Mouse (Mus musculus): ENCODE data around the gene Hmcn2. TPM values are rescaled to one million over a fixed set of nuclear protein-coding genes. Genes with fewer than 3 reads are reported as not detected.
A peak's percentile ranks its signal among the peaks of the same experiment; 100 is the strongest.

Gene Hmcn2
- polyA plus RNA-seq, 1 experiment from 2014 or later: 0.22 TPM

DNA sequence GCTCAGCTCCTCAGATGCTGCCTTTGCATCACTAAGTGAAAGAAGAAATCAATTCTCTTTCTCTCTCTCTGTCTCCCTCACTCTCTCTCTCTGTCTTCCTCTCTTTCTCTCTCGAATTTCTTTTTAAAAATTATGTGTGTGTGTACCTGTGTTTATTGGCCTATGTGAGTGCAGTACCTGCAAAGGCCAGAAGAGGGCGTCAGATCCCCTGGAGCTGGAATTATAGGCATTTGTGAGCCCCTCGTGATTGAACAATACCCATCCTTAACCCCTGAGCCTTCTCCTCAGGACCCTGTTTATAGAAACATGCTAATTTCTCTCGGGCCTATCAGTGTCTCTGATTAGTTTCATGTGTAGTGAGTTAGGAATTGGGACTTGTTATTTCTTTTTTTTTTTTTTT is 6.0 kb upstream of the Hmcn2 start:
- H3K27me3 ChIP-seq: peaks cover 33% of the 10 kb centered on the region
- no peak overlapping the region for H3K9ac ChIP-seq
- no peak overlapping the region for H3K4me2 ChIP-seq
- ATAC-seq (replicated peaks; ENCODE audit: low FRiP score): no peak
- no peaks in the 10 kb centered on the region for H3K9me3 ChIP-seq (replicated peaks)
- 0 out of 2 replicates have a peak, but pooled peaks cover 5% of the 10 kb centered on the region for H3K4me1 ChIP-seq
- no peak overlapping the region for H3K27ac ChIP-seq
- WGBS: 60% methylated on average over 4 of the region's 4 CpGs
- no peaks in the 10 kb centered on the region for H3K36me3 ChIP-seq
- H3K4me3 ChIP-seq (replicated peaks): no peak overlapping the region

DNA sequence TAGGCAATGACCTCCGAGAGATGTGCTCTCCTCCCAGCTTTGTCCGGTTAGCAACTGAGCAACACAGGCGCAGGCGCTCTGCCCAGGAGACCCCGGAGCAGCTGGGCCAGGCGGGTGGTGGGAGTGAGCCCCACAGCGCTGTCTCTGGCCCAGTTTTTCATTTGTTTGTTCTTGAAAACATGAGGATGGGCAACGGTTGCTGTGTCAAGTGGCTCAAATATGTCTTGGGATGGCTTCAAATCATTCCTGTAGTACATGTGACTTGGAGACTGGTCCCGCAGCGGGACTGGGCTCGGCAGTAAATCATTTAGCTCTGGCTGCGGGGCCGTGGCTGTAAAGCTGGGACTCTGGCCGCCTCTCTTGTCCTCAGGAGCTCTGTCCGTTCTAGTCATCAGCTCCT is 4.7 kb upstream of the Hmcn2 start:
- no peak for ATAC-seq (replicated peaks; ENCODE audit: low FRiP score)
- H3K27ac ChIP-seq: no peak overlapping the region
- no peak overlapping the region for H3K9ac ChIP-seq
- H3K4me3 ChIP-seq (replicated peaks): no peak overlapping the region
- peaks cover 46% of the 10 kb centered on the region for H3K27me3 ChIP-seq
- no peaks in the 10 kb centered on the region for H3K9me3 ChIP-seq (replicated peaks)
- 43% methylated on average over 15 of the region's 15 CpGs for WGBS
- no peak overlapping the region for H3K4me2 ChIP-seq
- no peaks in the 10 kb centered on the region for H3K36me3 ChIP-seq
- peaks cover 14% of the 10 kb centered on the region for H3K4me1 ChIP-seq

DNA sequence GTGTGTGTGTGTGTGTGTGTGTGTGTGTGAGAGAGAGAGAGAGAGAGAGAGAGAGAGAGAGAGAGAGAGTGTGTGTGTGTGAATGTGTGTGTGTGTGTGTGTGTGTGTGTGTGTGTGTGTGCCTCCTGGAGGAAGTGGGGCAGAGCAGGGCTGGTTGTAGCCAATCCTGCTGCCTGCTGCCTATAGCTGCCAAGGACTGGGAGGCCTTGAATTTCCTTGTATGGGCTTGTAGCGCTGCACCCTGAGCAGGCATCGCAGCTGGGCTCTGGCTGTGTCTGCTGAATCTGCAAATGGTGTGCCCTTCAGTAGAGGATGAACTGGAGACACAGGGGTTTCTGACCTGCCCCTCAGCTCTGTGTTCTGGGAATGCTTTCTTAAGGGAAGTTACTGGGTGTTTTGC is 3.9 kb downstream of the Hmcn2 start:
- Histone ChIP-seq H3K9ac (no peak overlapping the region), H3K36me3 (no peaks in the 10 kb centered on the region), H3K4me1 (peaks cover 10% of the 10 kb centered on the region), H3K27me3 (peaks cover 59% of the 10 kb centered on the region), H3K9me3 (replicated peaks) (no peaks in the 10 kb centered on the region), H3K4me2 (no peak overlapping the region), H3K27ac (no peak overlapping the region), H3K4me3 (replicated peaks) (no peak overlapping the region)
- ATAC-seq (replicated peaks; ENCODE audit: low FRiP score): no peak
- WGBS: 28% methylated on average over 2 of the region's 2 CpGs

DNA sequence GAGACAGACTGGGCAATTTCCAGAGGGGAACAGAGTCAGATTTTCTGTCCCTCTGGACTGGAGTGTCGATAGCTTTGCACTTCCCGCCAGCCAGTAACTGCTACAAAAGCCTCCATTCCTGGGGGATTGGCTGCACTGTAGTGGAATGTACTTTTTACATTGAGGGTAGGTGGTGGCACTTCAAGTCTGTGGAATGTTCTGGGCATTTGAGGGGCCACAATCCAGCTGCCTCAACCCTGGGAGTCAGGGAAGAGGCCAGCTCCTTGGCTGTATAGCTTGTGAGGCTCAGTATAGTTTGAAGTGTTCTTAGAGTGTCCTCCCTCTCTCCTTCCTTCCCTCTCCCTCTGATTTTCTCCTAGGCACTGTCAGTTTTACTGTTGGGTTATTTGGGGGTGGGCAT is 5.0 kb downstream of the Hmcn2 start:
- ATAC-seq (replicated peaks; ENCODE audit: low FRiP score): no peak
- H3K9me3 ChIP-seq (replicated peaks): no peaks in the 10 kb centered on the region
- peaks cover 5% of the 10 kb centered on the region for H3K4me1 ChIP-seq
- H3K4me3 ChIP-seq (replicated peaks): no peak overlapping the region
- no peak overlapping the region for H3K4me2 ChIP-seq
- H3K27me3 ChIP-seq: peaks cover 49% of the 10 kb centered on the region
- 76% methylated on average over 2 of the region's 2 CpGs for WGBS
- H3K36me3 ChIP-seq: no peaks in the 10 kb centered on the region
- no peak overlapping the region for H3K9ac ChIP-seq
- no peak overlapping the region for H3K27ac ChIP-seq

DNA sequence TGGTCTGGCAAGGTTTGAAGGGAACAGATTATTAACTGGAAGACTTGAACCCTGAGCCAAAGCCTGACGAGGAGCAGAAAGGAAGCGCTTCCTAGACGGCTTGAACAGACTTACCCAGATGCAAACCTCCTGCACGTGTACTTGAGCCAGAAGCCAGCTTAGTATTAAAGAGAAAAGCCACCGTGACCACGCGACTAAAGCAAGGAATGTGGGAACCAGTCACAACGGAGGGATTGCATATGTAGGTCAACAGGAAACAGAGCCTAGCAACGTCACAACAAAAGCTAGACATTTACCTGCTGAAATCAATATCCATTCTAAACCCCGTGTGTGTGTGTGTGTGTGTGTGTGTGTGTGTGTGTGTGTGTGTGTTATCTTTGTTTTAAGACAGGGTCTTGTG is 13.0 kb downstream of the Hmcn2 start:
- Histone ChIP-seq H3K4me3 (replicated peaks) (no peak overlapping the region), H3K4me1 (no peaks in the 10 kb centered on the region), H3K4me2 (no peak overlapping the region), H3K27ac (no peak overlapping the region), H3K9ac (no peak overlapping the region), H3K9me3 (replicated peaks) (no peaks in the 10 kb centered on the region), H3K27me3 (no peaks in the 10 kb centered on the region), H3K36me3 (no peaks in the 10 kb centered on the region)
- WGBS: 63% methylated on average over 10 of the region's 10 CpGs
- ATAC-seq (replicated peaks; ENCODE audit: low FRiP score): no peak

DNA sequence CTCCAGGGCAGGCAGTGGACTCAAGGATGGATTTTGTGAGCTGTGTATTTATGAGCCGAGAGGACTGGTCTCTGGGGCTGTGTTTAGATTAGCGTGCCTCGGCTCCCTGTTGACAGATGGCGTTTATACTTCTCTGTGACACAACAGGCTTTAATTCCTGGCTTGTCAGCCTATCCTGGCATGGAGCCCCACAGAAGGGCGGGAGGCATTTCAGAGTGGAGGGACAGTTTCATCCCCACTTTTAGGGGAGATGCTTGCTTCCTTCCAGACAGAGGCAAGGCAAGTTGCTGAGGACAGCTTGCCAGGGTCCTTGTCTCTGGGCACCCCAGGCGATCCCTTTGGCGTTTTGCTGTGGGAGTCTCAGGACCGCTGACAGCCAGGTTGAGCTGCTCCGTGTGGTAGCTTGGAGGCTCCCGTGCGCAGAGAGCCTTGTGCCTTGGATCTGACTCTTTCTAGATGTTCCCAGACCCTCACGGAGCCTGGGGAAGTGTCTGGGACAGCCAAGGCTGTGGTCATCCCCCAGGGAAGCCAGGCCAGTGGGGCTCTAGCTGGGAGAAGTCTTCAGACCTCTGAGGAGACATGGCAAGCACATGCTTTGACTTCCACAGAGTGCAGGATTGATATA is 23.6 kb downstream of the Hmcn2 start:
- ATAC-seq (replicated peaks; ENCODE audit: low FRiP score): no peak
- Histone ChIP-seq H3K27ac (no peak overlapping the region), H3K4me1 (peaks cover 18% of the 10 kb centered on the region), H3K9ac (no peak overlapping the region), H3K4me2 (no peak overlapping the region), H3K4me3 (replicated peaks) (no peak overlapping the region), H3K36me3 (no peaks in the 10 kb centered on the region), H3K27me3 (peaks cover 12% of the 10 kb centered on the region), H3K9me3 (replicated peaks) (no peaks in the 10 kb centered on the region)
- WGBS: 30% methylated on average over 12 of the region's 12 CpGs

DNA sequence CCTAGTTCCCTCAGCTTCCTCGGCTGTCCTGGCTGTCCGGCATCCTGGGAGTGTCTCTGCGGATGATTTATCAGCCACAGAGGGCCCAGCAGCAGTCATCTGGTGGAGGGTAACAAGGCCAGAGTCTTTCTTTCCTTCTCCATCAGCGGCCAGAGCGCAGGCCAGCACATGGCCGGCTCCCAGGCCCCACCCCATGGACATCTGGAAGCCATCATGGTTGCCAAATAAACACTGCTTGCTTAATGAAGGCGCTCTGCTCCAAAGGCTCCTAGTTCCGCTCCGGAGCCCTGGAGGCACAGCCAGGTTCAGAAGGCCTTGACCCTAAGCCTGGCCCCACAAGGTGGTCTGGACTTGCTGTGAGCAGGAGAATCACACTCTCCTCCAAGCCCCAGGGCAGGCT is 25.6 kb downstream of the Hmcn2 start:
- no peak overlapping the region for H3K4me2 ChIP-seq
- 12% methylated on average over 9 of the region's 9 CpGs for WGBS
- H3K36me3 ChIP-seq: no peaks in the 10 kb centered on the region
- peaks cover 12% of the 10 kb centered on the region for H3K27me3 ChIP-seq
- peak; percentile 58; the same call in 1 of the 2 replicates for ATAC-seq (replicated peaks; ENCODE audit: low FRiP score)
- H3K4me3 ChIP-seq (replicated peaks): no peak overlapping the region
- no peak overlapping the region for H3K27ac ChIP-seq
- no peak overlapping the region for H3K9ac ChIP-seq
- peaks cover 18% of the 10 kb centered on the region for H3K4me1 ChIP-seq
- H3K9me3 ChIP-seq (replicated peaks): no peaks in the 10 kb centered on the region

DNA sequence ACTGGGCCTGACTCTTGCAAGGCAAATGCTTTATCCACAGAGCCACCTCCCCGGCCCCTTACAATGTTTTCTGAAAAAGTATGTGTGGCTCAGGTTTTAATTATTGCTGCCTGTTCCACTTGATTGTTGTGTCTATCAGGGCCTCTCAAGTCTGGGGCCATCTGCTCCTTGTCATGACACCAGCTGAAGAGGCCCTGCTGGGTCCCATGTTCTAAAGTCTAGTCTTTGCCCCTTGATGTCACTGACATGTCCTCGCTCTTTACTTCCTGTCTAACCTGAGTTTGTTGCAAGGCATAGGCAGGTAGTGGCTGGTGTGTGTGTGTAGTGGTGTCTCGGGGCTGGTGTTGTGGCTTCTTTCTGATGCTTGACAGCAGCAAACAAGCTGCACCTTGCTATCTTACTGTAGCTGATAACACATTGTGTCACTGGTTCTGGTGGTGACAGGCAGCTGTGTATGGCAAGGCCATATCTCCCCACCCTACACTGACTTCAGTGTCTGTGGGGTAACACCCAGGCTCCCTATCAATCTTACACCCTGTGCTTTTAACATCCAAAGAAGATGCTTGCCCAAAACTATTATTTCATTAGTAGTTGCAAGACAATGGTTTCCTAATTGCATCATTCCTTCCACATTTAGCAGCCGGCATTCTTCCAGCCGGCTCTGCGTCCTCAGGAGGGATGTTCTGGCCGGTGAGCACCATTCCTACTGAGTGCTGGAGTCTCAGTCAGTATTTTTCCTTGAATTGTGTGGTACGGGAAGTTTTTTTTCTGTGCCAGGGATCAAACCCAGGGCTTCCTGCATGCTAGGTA is 27.7 kb downstream of the Hmcn2 start:
- no peak overlapping the region for H3K4me2 ChIP-seq
- no peak for ATAC-seq (replicated peaks; ENCODE audit: low FRiP score)
- H3K4me3 ChIP-seq (replicated peaks): no peak overlapping the region
- no peaks in the 10 kb centered on the region for H3K36me3 ChIP-seq
- WGBS: 78% methylated on average over 8 of the region's 8 CpGs
- H3K27ac ChIP-seq: no peak overlapping the region
- H3K27me3 ChIP-seq: peaks cover 11% of the 10 kb centered on the region
- no peaks in the 10 kb centered on the region for H3K9me3 ChIP-seq (replicated peaks)
- no peak overlapping the region for H3K9ac ChIP-seq
- H3K4me1 ChIP-seq: peaks cover 18% of the 10 kb centered on the region

DNA sequence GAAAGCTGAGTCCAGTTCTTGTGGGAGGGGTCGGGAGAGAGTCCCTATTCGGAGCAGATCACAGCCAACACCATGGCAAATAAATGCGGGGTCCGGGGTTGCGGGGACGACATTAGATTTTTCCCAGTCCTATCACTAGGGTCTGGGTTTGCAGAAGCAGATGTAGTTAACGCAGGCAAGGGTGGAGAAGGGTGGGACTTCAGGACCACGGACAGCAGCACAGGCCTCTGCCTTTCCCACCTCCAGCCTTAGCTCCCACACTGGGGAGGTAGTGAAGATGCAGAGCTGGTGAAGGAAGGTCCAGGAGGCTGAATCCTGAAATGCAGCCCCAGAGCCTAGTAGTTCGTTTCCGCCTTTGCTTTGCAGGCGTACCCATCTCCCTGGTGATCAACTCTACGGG is 31.9 kb downstream of the Hmcn2 start:
- WGBS: 32% methylated on average over 12 of the region's 12 CpGs
- H3K27ac ChIP-seq: no peak overlapping the region
- H3K4me3 ChIP-seq (replicated peaks): no peak overlapping the region
- H3K9ac ChIP-seq: no peak overlapping the region
- H3K27me3 ChIP-seq: peaks cover 8% of the 10 kb centered on the region; the same call in 1 of the 2 replicates
- H3K9me3 ChIP-seq (replicated peaks): no peaks in the 10 kb centered on the region
- H3K4me1 ChIP-seq: no peaks in the 10 kb centered on the region
- no peak overlapping the region for H3K4me2 ChIP-seq
- no peaks in the 10 kb centered on the region for H3K36me3 ChIP-seq
- ATAC-seq (replicated peaks; ENCODE audit: low FRiP score): no peak

DNA sequence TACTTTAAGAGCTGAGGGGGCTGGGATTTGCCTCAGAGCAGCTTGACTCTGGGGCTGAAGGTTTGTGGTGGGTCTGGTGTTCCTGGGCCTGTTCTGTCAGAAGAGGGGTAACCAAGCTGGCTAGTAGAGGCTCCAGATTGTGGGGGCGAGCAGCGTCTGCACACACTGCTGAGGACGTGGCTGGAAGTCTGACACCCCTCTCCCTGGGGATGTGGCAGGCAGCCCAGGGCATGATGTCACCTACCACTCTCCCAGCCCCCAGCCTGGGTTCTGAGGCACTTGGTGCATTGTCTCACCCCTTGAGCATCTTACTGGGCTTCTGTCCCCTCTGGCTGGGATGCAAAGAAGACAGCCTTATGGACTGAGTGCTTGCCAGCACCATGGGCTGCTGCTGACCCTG is 34.2 kb downstream of the Hmcn2 start:
- H3K4me2 ChIP-seq: no peak overlapping the region
- ATAC-seq (replicated peaks; ENCODE audit: low FRiP score): no peak
- H3K36me3 ChIP-seq: no peaks in the 10 kb centered on the region
- no peak overlapping the region for H3K9ac ChIP-seq
- H3K4me3 ChIP-seq (replicated peaks): no peak overlapping the region
- H3K27me3 ChIP-seq: peaks cover 8% of the 10 kb centered on the region; the same call in 1 of the 2 replicates
- 58% methylated on average over 3 of the region's 3 CpGs for WGBS
- H3K9me3 ChIP-seq (replicated peaks): no peaks in the 10 kb centered on the region
- no peaks in the 10 kb centered on the region for H3K4me1 ChIP-seq
- no peak overlapping the region for H3K27ac ChIP-seq

DNA sequence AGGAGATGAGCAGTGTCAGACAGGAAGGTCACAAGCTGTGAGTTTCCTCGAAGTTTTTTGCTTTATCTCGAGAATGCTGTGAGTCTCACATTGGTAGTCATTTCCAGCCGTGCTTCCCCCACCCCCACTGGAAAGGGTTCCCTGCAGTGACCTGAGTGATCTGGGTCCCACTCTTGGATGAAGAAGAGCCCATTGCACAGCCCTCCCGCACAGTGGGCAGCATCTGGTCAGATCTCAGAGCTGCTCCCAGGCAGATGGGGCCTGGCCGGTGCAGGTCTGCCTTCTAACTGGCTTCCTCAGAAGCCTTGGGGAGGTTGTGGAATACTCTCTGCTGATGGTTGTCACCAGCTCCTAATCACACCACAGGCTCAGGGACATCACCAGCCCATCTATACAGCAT is 34.6 kb downstream of the Hmcn2 start:
- Histone ChIP-seq H3K4me1 (no peaks in the 10 kb centered on the region), H3K36me3 (no peaks in the 10 kb centered on the region), H3K27me3 (peaks cover 8% of the 10 kb centered on the region; the same call in 1 of the 2 replicates), H3K4me2 (no peak overlapping the region), H3K9me3 (replicated peaks) (no peaks in the 10 kb centered on the region), H3K4me3 (replicated peaks) (no peak overlapping the region), H3K27ac (no peak overlapping the region), H3K9ac (no peak overlapping the region)
- 71% methylated on average over 5 of the region's 5 CpGs for WGBS
- no peak for ATAC-seq (replicated peaks; ENCODE audit: low FRiP score)

DNA sequence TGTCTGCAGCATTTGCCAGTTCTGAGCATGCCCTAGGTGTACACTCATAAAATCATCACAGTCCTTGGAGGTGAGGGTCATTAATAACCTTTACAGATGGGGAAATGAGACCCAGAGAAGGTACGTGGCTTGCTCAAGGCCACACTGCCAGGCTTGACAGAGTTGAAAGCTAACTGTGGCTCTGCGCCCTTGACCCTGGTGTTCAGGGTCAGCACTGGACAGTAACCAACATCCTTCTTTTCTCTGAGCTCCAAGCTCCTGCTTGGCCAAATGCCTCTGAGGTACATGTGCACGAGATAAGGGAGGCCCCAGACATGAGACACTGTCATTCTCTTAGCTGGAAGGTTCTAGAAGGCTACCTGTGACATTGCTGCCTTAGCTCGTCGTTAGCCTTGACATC is 42.6 kb downstream of the Hmcn2 start:
- H3K9ac ChIP-seq: no peak overlapping the region
- ATAC-seq (replicated peaks; ENCODE audit: low FRiP score): no peak
- H3K4me3 ChIP-seq (replicated peaks): no peak overlapping the region
- WGBS: 67% methylated on average over 5 of the region's 5 CpGs
- H3K27ac ChIP-seq: no peak overlapping the region
- no peak overlapping the region for H3K4me2 ChIP-seq
- no peaks in the 10 kb centered on the region for H3K27me3 ChIP-seq
- H3K9me3 ChIP-seq (replicated peaks): no peaks in the 10 kb centered on the region
- no peaks in the 10 kb centered on the region for H3K4me1 ChIP-seq
- no peaks in the 10 kb centered on the region for H3K36me3 ChIP-seq

Measured in kidney, embryonic 15.5 days (tissue).